Mouse (Mus musculus) cortical plate, adult 2 months (tissue): ENCODE measurements around the gene Il17a.

Experiments used
- CTCF ChIP-seq: fragments of 200-500 bp; IDR thresholded peaks from 2 replicates; pipeline ENCODE4 v1.5.1; 2011; ENCODE audit warnings: mild to moderate bottlenecking, control low read depth, low read length; ENCODE audit not compliant: insufficient read depth; ENCODE audit errors: extremely low read depth
- POLR2A ChIP-seq: fragments of 200-500 bp; IDR thresholded peaks from 2 replicates; pipeline ENCODE4 v1.6.1; 2011; ENCODE audit warnings: mild to moderate bottlenecking, low read length, control low read depth; ENCODE audit not compliant: insufficient read depth; ENCODE audit errors: extremely low read depth

DNA sequence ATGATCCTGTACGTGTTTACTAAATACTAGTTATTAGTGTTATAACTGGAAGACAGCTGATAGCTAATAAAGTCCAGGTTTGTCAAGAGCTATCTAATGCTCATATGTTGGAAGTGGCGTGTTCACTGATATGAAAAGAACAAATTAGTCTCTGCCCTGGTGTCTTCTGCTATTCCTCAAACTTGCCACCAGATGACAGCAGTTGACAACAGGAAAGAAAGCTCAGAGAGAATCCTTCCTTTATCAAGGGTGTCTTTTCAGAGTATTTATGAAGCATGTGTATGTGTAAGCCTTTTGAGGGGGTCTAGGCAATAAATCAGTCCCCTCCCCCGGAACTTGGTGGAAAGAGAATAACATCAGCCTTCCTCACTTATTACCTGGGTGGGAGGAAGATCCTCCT is 30.7 kb upstream of the Il17a start:
- TF ChIP-seq CTCF (peak; percentile 69; the same call in 1 of the 2 replicates), POLR2A (no peak)
